In the genomic region with DNA sequence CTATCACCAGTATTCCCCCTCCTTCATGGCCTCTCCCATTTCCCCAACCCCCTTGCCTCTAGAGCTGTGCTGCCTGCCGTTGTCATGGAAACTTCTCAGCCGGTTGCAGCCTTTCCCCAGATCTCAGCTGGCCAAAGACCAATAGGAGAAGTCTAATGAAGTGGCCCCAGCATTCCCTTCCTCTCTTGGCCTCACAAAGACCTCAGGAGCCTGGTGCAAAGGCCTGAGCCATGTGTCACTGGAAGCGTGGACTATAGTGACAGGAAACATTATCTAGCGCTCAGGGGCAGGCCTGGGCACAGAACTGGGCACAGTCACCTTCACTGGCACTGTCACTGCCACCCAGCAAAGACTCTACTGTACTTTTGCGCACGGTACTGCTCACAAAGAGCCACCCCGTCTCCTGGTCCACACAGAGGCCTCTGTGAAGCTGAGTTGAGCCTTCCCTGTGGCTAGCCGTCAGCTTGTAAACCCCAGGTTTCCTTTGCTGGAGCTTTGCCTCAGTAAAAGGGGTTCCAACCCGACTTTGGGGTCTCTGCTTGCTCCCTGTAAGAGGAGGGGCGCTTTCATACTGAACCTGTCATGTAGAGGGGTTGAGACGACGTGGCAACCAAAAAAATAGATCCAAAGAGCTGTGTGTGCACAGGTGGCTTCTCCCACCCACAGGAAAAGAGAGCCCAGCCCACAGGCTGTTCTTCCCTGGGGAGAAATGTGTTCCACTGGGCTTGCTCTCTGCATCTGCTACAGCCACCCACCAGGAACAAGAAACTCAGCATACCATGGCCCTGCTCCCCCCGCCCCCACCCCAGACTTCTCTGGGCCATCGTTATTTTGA, we compare ENCODE assay signal across 8 mouse cellular contexts.
A peak's percentile ranks its signal among the peaks of the same experiment; 100 is the strongest.
DNase-seq lines count a peak whose midpoint lies in the region; ATAC-seq and TF ChIP-seq lines count a peak whose summit lies in the region.
"Had no signal": no experiment of that assay in that cellular context is flagged by ENCODE, and none has a peak within 500 bp of the region (broad histone marks: within the 10 kb centered on the region; RNA-seq: fewer than 3 reads in every experiment).

No protein-coding gene starts in this region.

- no peak for TF ChIP-seq POLR2A in cortical plate, adult 2 months (IDR thresholded peaks at IDR 0.05; ENCODE audit: extremely low read depth, insufficient read depth, low read length)
- TF ChIP-seq POLR2A in cerebellum, adult 2 months (IDR thresholded peaks at IDR 0.05; ENCODE audit: borderline replicate concordance, insufficient read depth, low read length) = no peak

- H3K4me1 ChIP-seq in cortical plate, adult 2 months (ENCODE audit: control insufficient read depth, insufficient read depth, low read length) = peaks cover 16% of the 10 kb centered on the region
- H3K4me1 ChIP-seq in embryonic facial prominence, embryonic 12.5 days = peaks cover 17% of the 10 kb centered on the region
- H3K4me1 ChIP-seq in midbrain, embryonic 12.5 days = peaks cover 36% of the 10 kb centered on the region
- no peaks in the 10 kb centered on the region for H3K4me1 ChIP-seq in cerebellum, adult 2 months (ENCODE audit: control insufficient read depth, insufficient read depth, low read length)
- H3K4me1 ChIP-seq: liver, embryonic 15.5 days had no signal

- no peak overlapping the region for H3K4me3 ChIP-seq in cortical plate, adult 2 months (ENCODE audit: insufficient read depth, low read length)
- no peak overlapping the region for H3K4me3 ChIP-seq in embryonic facial prominence, embryonic 12.5 days
- no peak overlapping the region for H3K4me3 ChIP-seq in midbrain, embryonic 12.5 days
- no peak overlapping the region for H3K4me3 ChIP-seq in cerebellum, adult 2 months (replicated peaks; ENCODE audit: insufficient read depth, low read depth, low read length)
- H3K4me3 ChIP-seq: liver, embryonic 15.5 days had no signal

- ATAC-seq in embryonic facial prominence, embryonic 12.5 days (ENCODE audit: insufficient number of reproducible peaks, insufficient read depth, low FRiP score, low TSS enrichment) = peak; percentile 37; the same call in 1 of the 2 replicates
- ATAC-seq in midbrain, embryonic 12.5 days (ENCODE audit: low FRiP score, low read depth) = peak; percentile 92
- no peak for ATAC-seq in megakaryocyte, adult 5-6 weeks (ENCODE audit: poor library complexity, severe bottlenecking)

- no peaks in the 10 kb centered on the region for H3K9me3 ChIP-seq in embryonic facial prominence, embryonic 12.5 days
- no peaks in the 10 kb centered on the region for H3K9me3 ChIP-seq in midbrain, embryonic 12.5 days
- H3K9me3 ChIP-seq: liver, embryonic 15.5 days had no signal

- no peak overlapping the region for H3K9ac ChIP-seq in embryonic facial prominence, embryonic 12.5 days
- no peak overlapping the region for H3K9ac ChIP-seq in midbrain, embryonic 12.5 days (replicated peaks)
- H3K9ac ChIP-seq: liver, embryonic 15.5 days had no signal

- H3K27ac ChIP-seq in cortical plate, adult 2 months (ENCODE audit: insufficient read depth, low read length) = peak overlapping the region; percentile 51
- H3K27ac ChIP-seq in embryonic facial prominence, embryonic 12.5 days = peak overlapping the region; percentile 76; the same call in 1 of the 2 replicates
- peak overlapping the region; percentile 85 for H3K27ac ChIP-seq in midbrain, embryonic 12.5 days (replicated peaks)
- H3K27ac ChIP-seq in cerebellum, adult 2 months (ENCODE audit: insufficient read depth, low read length) = no peak overlapping the region
- H3K27ac ChIP-seq: liver, embryonic 15.5 days had no signal

- TF ChIP-seq CTCF in cortical plate, adult 2 months (IDR thresholded peaks at IDR 0.05; ENCODE audit: extremely low read depth, insufficient read depth, low read length) = no peak
- no peak for TF ChIP-seq CTCF in cerebellum, adult 2 months (IDR thresholded peaks at IDR 0.05; ENCODE audit: borderline replicate concordance, insufficient read depth, low read depth, low read length)

- 55% methylated on average over 14 of the region's 14 CpGs for WGBS in embryonic facial prominence, embryonic 12.5 days
- 47% methylated on average over 14 of the region's 14 CpGs for WGBS in midbrain, embryonic 12.5 days
- 50% methylated on average over 14 of the region's 14 CpGs for WGBS in cerebellum, adult 2 months

- no peaks in the 10 kb centered on the region for H3K36me3 ChIP-seq in embryonic facial prominence, embryonic 12.5 days
- H3K36me3 ChIP-seq in midbrain, embryonic 12.5 days = no peaks in the 10 kb centered on the region
- H3K36me3 ChIP-seq: liver, embryonic 15.5 days had no signal

- peak; percentile 80 to 85 for DNase-seq in layer of hippocampus, adult 18-20 months (ENCODE audit: low spot score in 2 of 2)
- DNase-seq in cerebellum, adult 2 months = no peak
- DNase-seq in adipocyte (ENCODE audit: low spot score) = no peak

- 0 out of 2 replicates have a peak overlapping the region, but pooled peaks have one; percentile 5 for H3K4me2 ChIP-seq in embryonic facial prominence, embryonic 12.5 days (replicated peaks)
- peak overlapping the region; percentile 11; the same call in 1 of the 2 replicates for H3K4me2 ChIP-seq in midbrain, embryonic 12.5 days (replicated peaks)
- H3K4me2 ChIP-seq: liver, embryonic 15.5 days had no signal

- no peaks in the 10 kb centered on the region for H3K27me3 ChIP-seq in embryonic facial prominence, embryonic 12.5 days
- H3K27me3 ChIP-seq in midbrain, embryonic 12.5 days = no peaks in the 10 kb centered on the region
- no peaks in the 10 kb centered on the region; the same call in 1 of the 2 replicates for H3K27me3 ChIP-seq in cerebellum, adult 2 months (ENCODE audit: control insufficient read depth, insufficient read depth, low read length)
- H3K27me3 ChIP-seq: liver, embryonic 15.5 days had no signal

Comparison
In these comparisons a context has a peak if more than half of its experiments do, and no peak if none do; other contexts are left out.
1. DNase-seq: peak in layer of hippocampus, adult 18-20 months (2 of 2); none in cerebellum, adult 2 months (0 of 2) and adipocyte (single experiment).